Mouse (Mus musculus) cerebellum, adult 2 months (tissue): ENCODE measurements around the gene Dpy19l1.

Experiments
- CTCF ChIP-seq: fragments of 200-500 bp; IDR thresholded peaks from 2 replicates; pipeline ENCODE4 v1.5.1; 2011; ENCODE audit warnings: low read depth, mild to moderate bottlenecking, control low read depth, low read length, moderate library complexity, borderline replicate concordance; ENCODE audit not compliant: insufficient read depth
- POLR2A ChIP-seq: fragments of 200-500 bp; IDR thresholded peaks from 2 replicates; pipeline ENCODE4 v1.6.1; 2011; ENCODE audit warnings: low read length, control low read depth, borderline replicate concordance; ENCODE audit not compliant: insufficient read depth

- TF ChIP-seq POLR2A (no peak), CTCF (no peak)
These were observed 25.7 kb downstream of the Dpy19l1 start for GRCm38 (mm10) chr9:24477251-24477650.
